Mouse (Mus musculus) heart, adult 2 months (tissue): ENCODE data around the gene Tcf23.

Source experiments
- CTCF ChIP-seq: fragments of 200-600 bp; IDR thresholded peaks from 2 replicates; pipeline ENCODE4 v1.8.1; 2022; ENCODE audit warnings: antibody characterized with exemption, mild to moderate bottlenecking, moderate library complexity
- POLR2A ChIP-seq: fragments of 200-500 bp; IDR thresholded peaks from 2 replicates; pipeline ENCODE4 v1.6.1; 2011; ENCODE audit warnings: mild to moderate bottlenecking, low read depth, low read length, control low read depth; ENCODE audit not compliant: insufficient read depth

- TF ChIP-seq CTCF (no peak), POLR2A (no peak)
These were observed 14.4 kb upstream of the Tcf23 start for GRCm38 (mm10) chr5:30954065-30954464.
